Mouse (Mus musculus): ENCODE data around the gene Slc39a5. TPM values are rescaled to one million over a fixed set of nuclear protein-coding genes. Genes with fewer than 3 reads are reported as not detected.

Slc39a5 gene
- total and polyA plus RNA-seq, 2 experiments from 2014 or later = 0.10 to 0.24 TPM

DNA sequence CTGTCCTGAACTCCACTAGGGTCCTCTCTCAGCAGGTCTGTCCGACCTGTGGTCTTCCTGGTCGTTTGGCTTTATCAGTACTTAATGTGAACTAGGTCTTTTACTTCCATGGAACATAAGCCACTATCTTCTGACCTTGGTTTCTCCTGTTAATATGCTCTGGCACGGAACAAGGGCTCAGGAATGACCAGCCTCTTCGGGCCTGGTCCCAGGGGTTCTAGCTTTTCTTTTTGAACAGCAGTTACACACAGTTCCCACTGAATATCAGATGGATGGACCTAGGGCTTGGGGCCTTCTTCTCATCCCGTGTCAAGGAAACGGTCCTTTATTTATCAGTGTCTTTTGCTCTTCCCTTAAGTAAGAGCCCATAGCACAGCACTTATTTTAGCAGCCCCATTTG lies 39.2 kb downstream of the Slc39a5 start:
- H3K9me3 ChIP-seq (ENCODE audit: low read length) = no peaks in the 10 kb centered on the region
- no peak overlapping the region for H3K4me2 ChIP-seq (ENCODE audit: low read depth)
- peaks cover 65% of the 10 kb centered on the region for H3K36me3 ChIP-seq (ENCODE audit: insufficient read depth)
- no peak for DNase-seq
- no peaks in the 10 kb centered on the region for H3K4me1 ChIP-seq (ENCODE audit: insufficient read depth)
- WGBS = 93% methylated on average over 6 of the region's 6 CpGs
- H3K4me3 ChIP-seq (ENCODE audit: low read depth, low read length) = no peak overlapping the region
- H3K27ac ChIP-seq (ENCODE audit: low read depth, low read length) = no peak overlapping the region
- TF ChIP-seq CTCF (IDR thresholded peaks at IDR 0.05; ENCODE audit: low read depth) = no peak
- H3K9ac ChIP-seq = no peak overlapping the region
- no peak for ATAC-seq
- H3K27me3 ChIP-seq (ENCODE audit: insufficient read depth, low read length) = no peaks in the 10 kb centered on the region

DNA sequence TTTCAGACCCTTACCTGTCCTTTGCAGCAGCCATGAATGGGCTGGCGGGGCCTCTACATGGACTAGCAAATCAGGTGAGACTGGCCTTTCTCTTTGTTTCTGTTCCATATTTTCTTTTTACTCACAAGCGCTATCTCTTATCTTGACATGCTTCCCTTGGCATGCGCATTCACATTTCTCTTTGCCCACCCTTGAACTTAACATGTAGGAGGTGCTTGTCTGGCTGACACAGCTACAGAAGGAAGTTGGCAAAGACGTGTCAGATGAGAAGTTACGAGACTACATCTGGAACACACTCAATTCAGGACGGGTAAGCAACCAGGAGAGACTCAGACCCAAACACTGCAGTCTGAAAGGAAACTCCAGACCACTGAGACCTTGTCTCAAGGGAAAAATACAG lies 41.8 kb downstream of the Slc39a5 start:
- no peak overlapping the region for H3K9ac ChIP-seq
- no peak overlapping the region for H3K27ac ChIP-seq (ENCODE audit: low read depth, low read length)
- H3K4me1 ChIP-seq (ENCODE audit: insufficient read depth) = no peaks in the 10 kb centered on the region
- 95% methylated on average over 6 of the region's 6 CpGs for WGBS
- ATAC-seq = no peak
- H3K4me2 ChIP-seq (ENCODE audit: low read depth) = no peak overlapping the region
- H3K27me3 ChIP-seq (ENCODE audit: insufficient read depth, low read length) = no peaks in the 10 kb centered on the region
- DNase-seq = no peak
- H3K36me3 ChIP-seq (ENCODE audit: insufficient read depth) = peaks cover 68% of the 10 kb centered on the region
- no peaks in the 10 kb centered on the region for H3K9me3 ChIP-seq (ENCODE audit: low read length)
- no peak overlapping the region for H3K4me3 ChIP-seq (ENCODE audit: low read depth, low read length)
- TF ChIP-seq CTCF (IDR thresholded peaks at IDR 0.05; ENCODE audit: low read depth) = no peak

DNA sequence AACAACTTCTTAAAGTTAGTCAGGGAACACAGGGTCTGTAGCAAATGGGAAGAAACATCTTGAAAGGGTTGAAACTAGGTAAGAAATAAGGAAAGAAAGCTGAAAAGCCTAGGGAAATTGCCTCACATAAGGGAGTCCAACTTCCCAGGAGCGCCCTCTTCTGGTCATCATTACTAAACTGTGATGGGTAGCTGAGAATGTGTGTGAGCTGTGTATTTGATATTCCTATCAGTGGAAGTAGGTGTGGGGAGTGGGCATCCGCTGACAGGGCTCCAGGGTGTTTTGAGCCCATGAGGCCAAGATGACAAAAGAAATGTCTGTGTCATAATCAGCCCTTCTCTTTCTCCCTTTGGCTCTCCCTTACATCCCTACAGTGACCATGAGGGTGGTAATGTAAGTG lies 42.2 kb downstream of the Slc39a5 start:
- no peaks in the 10 kb centered on the region for H3K27me3 ChIP-seq (ENCODE audit: insufficient read depth, low read length)
- H3K4me1 ChIP-seq (ENCODE audit: insufficient read depth) = no peaks in the 10 kb centered on the region
- no peak overlapping the region for H3K4me3 ChIP-seq (ENCODE audit: low read depth, low read length)
- DNase-seq (peak; percentile 70), ATAC-seq (0 out of 2 replicates have a peak, but pooled peaks have one; percentile 45)
- no peak overlapping the region for H3K27ac ChIP-seq (ENCODE audit: low read depth, low read length)
- H3K36me3 ChIP-seq (ENCODE audit: insufficient read depth) = peaks cover 70% of the 10 kb centered on the region
- TF ChIP-seq CTCF (IDR thresholded peaks at IDR 0.05; ENCODE audit: low read depth) = peak; percentile 68
- no peak overlapping the region for H3K4me2 ChIP-seq (ENCODE audit: low read depth)
- no peaks in the 10 kb centered on the region for H3K9me3 ChIP-seq (ENCODE audit: low read length)
- no peak overlapping the region for H3K9ac ChIP-seq
- 49% methylated on average over 2 of the region's 2 CpGs for WGBS

DNA sequence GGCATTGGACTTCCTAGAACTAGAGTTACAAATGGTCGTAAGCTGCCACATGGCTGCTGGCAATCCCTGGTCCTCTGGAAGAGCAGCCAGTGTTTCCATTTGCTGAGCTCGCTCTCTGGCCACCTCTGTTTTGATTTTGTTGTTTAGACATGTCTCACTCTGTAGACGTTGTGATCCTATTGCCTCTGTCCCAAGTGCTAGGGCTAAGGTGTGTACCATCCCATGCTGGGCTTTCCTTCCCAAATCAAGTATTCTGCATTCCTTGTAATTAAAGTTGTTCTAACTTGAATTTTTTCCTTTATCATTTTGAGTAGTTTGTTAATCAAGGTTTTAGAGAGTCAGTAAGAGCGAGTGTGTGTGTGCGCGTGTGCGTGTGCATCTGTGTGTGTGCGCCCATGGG lies 53.5 kb downstream of the Slc39a5 start:
- Histone ChIP-seq H3K4me2 (ENCODE audit: low read depth) (no peak overlapping the region), H3K27me3 (ENCODE audit: insufficient read depth, low read length) (no peaks in the 10 kb centered on the region), H3K36me3 (ENCODE audit: insufficient read depth) (peaks cover 22% of the 10 kb centered on the region), H3K4me3 (ENCODE audit: low read depth, low read length) (no peak overlapping the region), H3K4me1 (ENCODE audit: insufficient read depth) (no peaks in the 10 kb centered on the region), H3K9ac (no peak overlapping the region), H3K27ac (ENCODE audit: low read depth, low read length) (no peak overlapping the region), H3K9me3 (ENCODE audit: low read length) (no peaks in the 10 kb centered on the region)
- DNase-seq = no peak
- no peak for TF ChIP-seq CTCF (IDR thresholded peaks at IDR 0.05; ENCODE audit: low read depth)
- WGBS = 89% methylated on average over 8 of the region's 8 CpGs
- no peak for ATAC-seq

Small RNA genes lying within 50 kb of the gene (microRNA-seq; reads per million reads assigned to microRNA genes)
- gene Gm25361 (0 reads per million in 2 experiments), gene Gm26308 (0 to 0.12 reads per million in 2 experiments), gene Mir6914 (0.12 to 0.39 reads per million in 2 experiments), gene Mir6915 (0.73 to 2.7 reads per million in 2 experiments)

Other genes with a start within 250 kb of the Slc39a5 start
- 6.3 and 9.9 TPM in 2 replicates for gene Rbms2, start 220.9 kb downstream of the Slc39a5 start, total RNA-seq (2014; rRNA removed)
- 4.7 and 5.6 TPM in 2 replicates for gene Rbms2, start 220.9 kb downstream of the Slc39a5 start, polyA plus RNA-seq (2015; fragmentation: Nextera tagmentation; extraction: Ambion mirVana)
- gene Gls2, start 206.8 kb downstream of the Slc39a5 start, total RNA-seq (2014; rRNA removed) = 1.00 and 2.1 TPM in 2 replicates
- 1.1 and 1.2 TPM in 2 replicates for gene Gls2, start 206.8 kb downstream of the Slc39a5 start, polyA plus RNA-seq (2015; fragmentation: Nextera tagmentation; extraction: Ambion mirVana)
- 20.7 and 20.8 TPM in 2 replicates for gene Spryd4, start 189.4 kb downstream of the Slc39a5 start, total RNA-seq (2014; rRNA removed)
- gene Spryd4, start 189.4 kb downstream of the Slc39a5 start, polyA plus RNA-seq (2015; fragmentation: Nextera tagmentation; extraction: Ambion mirVana) = 19.6 and 22.7 TPM in 2 replicates
- 0.05 TPM in 1 of 2 replicates, not detected in the other for gene Mip, start 175.4 kb downstream of the Slc39a5 start, total RNA-seq (2014; rRNA removed)
- gene Mip, start 175.4 kb downstream of the Slc39a5 start, polyA plus RNA-seq (2015; fragmentation: Nextera tagmentation; extraction: Ambion mirVana) = not detected in 2 replicates
- 9.3 and 11.7 TPM in 2 replicates for gene Timeless, start 169.2 kb downstream of the Slc39a5 start, total RNA-seq (2014; rRNA removed)
- 7.7 and 9.9 TPM in 2 replicates for gene Timeless, start 169.2 kb downstream of the Slc39a5 start, polyA plus RNA-seq (2015; fragmentation: Nextera tagmentation; extraction: Ambion mirVana)
- not detected in 2 replicates for gene Apon, start 147.1 kb downstream of the Slc39a5 start, total RNA-seq (2014; rRNA removed)
- gene Apon, start 147.1 kb downstream of the Slc39a5 start, polyA plus RNA-seq (2015; fragmentation: Nextera tagmentation; extraction: Ambion mirVana) = not detected in 2 replicates
- 0.38 and 0.54 TPM in 2 replicates for gene Apof, start 132.6 kb downstream of the Slc39a5 start, total RNA-seq (2014; rRNA removed)
- 0.12 and 0.26 TPM in 2 replicates for gene Apof, start 132.6 kb downstream of the Slc39a5 start, polyA plus RNA-seq (2015; fragmentation: Nextera tagmentation; extraction: Ambion mirVana)
- 7.2 and 8.1 TPM in 2 replicates for gene Stat2, start 130.7 kb downstream of the Slc39a5 start, total RNA-seq (2014; rRNA removed)
- gene Stat2, start 130.7 kb downstream of the Slc39a5 start, polyA plus RNA-seq (2015; fragmentation: Nextera tagmentation; extraction: Ambion mirVana) = 6.8 and 10.3 TPM in 2 replicates
- gene Il23a, start 102.5 kb downstream of the Slc39a5 start, total RNA-seq (2014; rRNA removed) = 0.31 TPM in 1 of 2 replicates, not detected in the other
- not detected in 2 replicates for gene Il23a, start 102.5 kb downstream of the Slc39a5 start, polyA plus RNA-seq (2015; fragmentation: Nextera tagmentation; extraction: Ambion mirVana)
- gene Pan2, start 97.9 kb downstream of the Slc39a5 start, total RNA-seq (2014; rRNA removed) = 14.9 and 20.0 TPM in 2 replicates
- gene Pan2, start 97.9 kb downstream of the Slc39a5 start, polyA plus RNA-seq (2015; fragmentation: Nextera tagmentation; extraction: Ambion mirVana) = 9.6 and 11.9 TPM in 2 replicates
- gene Cnpy2, start 78.8 kb downstream of the Slc39a5 start, total RNA-seq (2014; rRNA removed) = 50.1 and 57.5 TPM in 2 replicates
- gene Cnpy2, start 78.8 kb downstream of the Slc39a5 start, polyA plus RNA-seq (2015; fragmentation: Nextera tagmentation; extraction: Ambion mirVana) = 179 and 205 TPM in 2 replicates
- 205 and 250 TPM in 2 replicates for gene Cs, start 63.5 kb downstream of the Slc39a5 start, total RNA-seq (2014; rRNA removed)
- 203 and 255 TPM in 2 replicates for gene Cs, start 63.5 kb downstream of the Slc39a5 start, polyA plus RNA-seq (2015; fragmentation: Nextera tagmentation; extraction: Ambion mirVana)
- gene Coq10a, start 32.2 kb downstream of the Slc39a5 start, total RNA-seq (2014; rRNA removed) = 34.0 and 41.6 TPM in 2 replicates
- 48.2 and 50.0 TPM in 2 replicates for gene Coq10a, start 32.2 kb downstream of the Slc39a5 start, polyA plus RNA-seq (2015; fragmentation: Nextera tagmentation; extraction: Ambion mirVana)
- gene Ankrd52, start 24.1 kb downstream of the Slc39a5 start, total RNA-seq (2014; rRNA removed) = 22.3 and 32.6 TPM in 2 replicates
- 4.7 and 7.7 TPM in 2 replicates for gene Ankrd52, start 24.1 kb downstream of the Slc39a5 start, polyA plus RNA-seq (2015; fragmentation: Nextera tagmentation; extraction: Ambion mirVana)
- 82.2 and 90.1 TPM in 2 replicates for gene Nabp2, start 10.3 kb upstream of the Slc39a5 start, total RNA-seq (2014; rRNA removed)
- 158 and 159 TPM in 2 replicates for gene Nabp2, start 10.3 kb upstream of the Slc39a5 start, polyA plus RNA-seq (2015; fragmentation: Nextera tagmentation; extraction: Ambion mirVana)
- 118 and 129 TPM in 2 replicates for gene Rnf41, start 10.4 kb upstream of the Slc39a5 start, total RNA-seq (2014; rRNA removed)
- gene Rnf41, start 10.4 kb upstream of the Slc39a5 start, polyA plus RNA-seq (2015; fragmentation: Nextera tagmentation; extraction: Ambion mirVana) = 95.9 and 108 TPM in 2 replicates
- 197 and 223 TPM in 2 replicates for gene Smarcc2, start 58.0 kb upstream of the Slc39a5 start, total RNA-seq (2014; rRNA removed)
- gene Smarcc2, start 58.0 kb upstream of the Slc39a5 start, polyA plus RNA-seq (2015; fragmentation: Nextera tagmentation; extraction: Ambion mirVana) = 117 and 134 TPM in 2 replicates
- 694 and 855 TPM in 2 replicates for gene Myl6, start 92.9 kb upstream of the Slc39a5 start, total RNA-seq (2014; rRNA removed)
- gene Myl6, start 92.9 kb upstream of the Slc39a5 start, polyA plus RNA-seq (2015; fragmentation: Nextera tagmentation; extraction: Ambion mirVana) = 844 and 972 TPM in 2 replicates
- 23.7 and 31.4 TPM in 2 replicates for gene Myl6b, start 97.5 kb upstream of the Slc39a5 start, total RNA-seq (2014; rRNA removed)
- 4.5 and 4.8 TPM in 2 replicates for gene Myl6b, start 97.5 kb upstream of the Slc39a5 start, polyA plus RNA-seq (2015; fragmentation: Nextera tagmentation; extraction: Ambion mirVana)
- gene Esyt1, start 124.6 kb upstream of the Slc39a5 start, total RNA-seq (2014; rRNA removed) = 9.9 and 14.8 TPM in 2 replicates
- gene Esyt1, start 124.6 kb upstream of the Slc39a5 start, polyA plus RNA-seq (2015; fragmentation: Nextera tagmentation; extraction: Ambion mirVana) = 4.4 and 5.3 TPM in 2 replicates
- gene Zc3h10, start 146.5 kb upstream of the Slc39a5 start, total RNA-seq (2014; rRNA removed) = 15.0 and 20.6 TPM in 2 replicates
- gene Zc3h10, start 146.5 kb upstream of the Slc39a5 start, polyA plus RNA-seq (2015; fragmentation: Nextera tagmentation; extraction: Ambion mirVana) = 12.7 and 12.8 TPM in 2 replicates
- gene Rpl41, start 148.1 kb upstream of the Slc39a5 start, total RNA-seq (2014; rRNA removed) = 877 and 1,605 TPM in 2 replicates
- gene Rpl41, start 148.1 kb upstream of the Slc39a5 start, polyA plus RNA-seq (2015; fragmentation: Nextera tagmentation; extraction: Ambion mirVana) = 2,439 and 3,234 TPM in 2 replicates
- gene Pa2g4, start 164.8 kb upstream of the Slc39a5 start, total RNA-seq (2014; rRNA removed) = 119 and 122 TPM in 2 replicates
- gene Pa2g4, start 164.8 kb upstream of the Slc39a5 start, polyA plus RNA-seq (2015; fragmentation: Nextera tagmentation; extraction: Ambion mirVana) = 128 and 135 TPM in 2 replicates
- 1.3 and 1.4 TPM in 2 replicates for gene Erbb3, start 188.4 kb upstream of the Slc39a5 start, total RNA-seq (2014; rRNA removed)
- gene Erbb3, start 188.4 kb upstream of the Slc39a5 start, polyA plus RNA-seq (2015; fragmentation: Nextera tagmentation; extraction: Ambion mirVana) = 0.41 and 0.68 TPM in 2 replicates
- 859 and 1,363 TPM in 2 replicates for gene Rps26, start 225.5 kb upstream of the Slc39a5 start, total RNA-seq (2014; rRNA removed)
- gene Rps26, start 225.5 kb upstream of the Slc39a5 start, polyA plus RNA-seq (2015; fragmentation: Nextera tagmentation; extraction: Ambion mirVana) = 436 and 640 TPM in 2 replicates
- gene Ikzf4, start 244.8 kb upstream of the Slc39a5 start, total RNA-seq (2014; rRNA removed) = 8.4 and 15.6 TPM in 2 replicates
- 6.3 and 11.3 TPM in 2 replicates for gene Ikzf4, start 244.8 kb upstream of the Slc39a5 start, polyA plus RNA-seq (2015; fragmentation: Nextera tagmentation; extraction: Ambion mirVana)

Measured in forebrain, postnatal 0 days (tissue).